Mouse (Mus musculus): ENCODE results near the gene Ism1.

The Ism1 gene

DNA sequence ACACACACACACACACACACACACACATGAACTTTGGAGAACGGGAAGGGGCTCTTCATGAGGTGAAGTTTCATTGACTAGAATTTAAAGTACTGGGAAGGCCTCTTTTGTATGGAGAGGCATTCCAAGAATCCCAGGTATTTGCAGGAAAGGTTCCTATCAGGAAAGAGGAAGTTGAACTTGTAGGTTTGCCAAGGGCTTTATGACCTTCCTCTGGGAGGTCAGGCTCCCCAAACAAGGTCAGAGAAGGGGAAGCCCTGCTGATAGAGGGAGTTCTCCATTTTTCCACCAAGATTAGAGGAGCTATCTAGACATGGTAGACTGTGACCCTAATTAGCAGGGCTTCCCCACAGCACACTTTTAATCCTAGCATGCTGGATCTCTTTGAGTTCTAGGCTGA, 39.8 kb downstream of the Ism1 start:
- no peak for DNase-seq

DNA sequence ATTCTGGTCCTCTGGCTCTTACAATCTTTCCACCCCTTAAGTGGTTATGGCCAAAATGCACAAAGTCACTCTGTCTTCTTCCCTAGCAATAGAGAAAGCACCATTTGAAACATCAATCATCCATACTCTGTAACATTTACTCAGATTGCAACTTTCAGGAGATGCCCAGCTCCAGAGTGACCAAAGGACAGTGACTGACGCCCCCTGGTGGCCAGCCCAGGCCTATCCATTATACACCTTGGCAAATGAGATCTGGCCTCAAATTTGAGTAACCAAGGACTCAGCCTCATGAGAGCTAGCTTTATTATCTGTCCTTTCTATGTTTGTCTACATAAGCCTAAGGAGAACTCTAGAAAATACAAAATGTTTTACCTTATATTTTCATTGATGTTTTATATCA, 44.7 kb downstream of the Ism1 start:
- peak; percentile 59 to 80 for DNase-seq

- DNase-seq: no peak
Measured at GRCm38 (mm10) chr2:139723304-139723703, 45.3 kb downstream of the Ism1 start.

GRCm38 (mm10) chr2:139724202-139724838, 46.3 kb downstream of the Ism1 start:
- no peak for DNase-seq

GRCm38 (mm10) chr2:139725328-139725727, 47.4 kb downstream of the Ism1 start:
- no peak for DNase-seq

GRCm38 (mm10) chr2:139728060-139728459, 50.1 kb downstream of the Ism1 start:
- no peak for DNase-seq

GRCm38 (mm10) chr2:139729377-139729776, 51.4 kb downstream of the Ism1 start:
- no peak for DNase-seq

DNA sequence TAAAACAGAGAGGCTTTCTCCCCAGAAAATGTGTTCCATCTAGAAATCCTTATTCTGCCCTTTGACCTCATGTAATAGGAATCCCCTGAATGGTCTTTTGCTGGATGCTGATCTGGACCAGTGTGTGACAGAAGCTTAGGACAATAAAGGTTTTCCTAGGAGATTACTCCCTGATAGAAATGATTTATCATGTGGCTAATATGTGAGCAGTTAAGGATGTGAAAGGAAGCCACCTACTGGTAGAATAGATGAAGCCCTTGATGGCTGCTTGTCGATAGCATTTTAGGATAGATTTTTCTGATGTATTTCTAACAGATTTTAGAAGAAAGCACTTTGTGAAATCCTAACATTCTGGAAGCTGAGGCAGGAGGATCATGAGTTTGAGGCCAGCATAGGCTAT, 64.4 kb downstream of the Ism1 start:
- no peak for DNase-seq

DNA sequence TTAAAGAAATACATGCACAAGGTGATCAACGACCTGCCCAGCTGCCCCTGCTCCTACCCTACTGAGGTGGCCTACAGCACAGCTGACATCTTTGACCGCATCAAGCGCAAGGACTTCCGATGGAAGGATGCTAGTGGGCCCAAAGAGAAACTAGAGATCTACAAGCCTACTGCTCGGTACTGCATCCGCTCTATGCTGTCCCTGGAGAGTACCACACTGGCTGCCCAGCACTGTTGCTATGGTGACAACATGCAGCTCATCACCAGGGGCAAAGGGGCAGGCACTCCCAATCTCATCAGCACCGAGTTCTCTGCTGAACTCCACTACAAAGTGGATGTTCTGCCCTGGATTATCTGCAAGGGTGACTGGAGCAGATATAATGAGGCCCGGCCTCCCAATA, 79.0 kb downstream of the Ism1 start:
- DNase-seq: no peak

DNA sequence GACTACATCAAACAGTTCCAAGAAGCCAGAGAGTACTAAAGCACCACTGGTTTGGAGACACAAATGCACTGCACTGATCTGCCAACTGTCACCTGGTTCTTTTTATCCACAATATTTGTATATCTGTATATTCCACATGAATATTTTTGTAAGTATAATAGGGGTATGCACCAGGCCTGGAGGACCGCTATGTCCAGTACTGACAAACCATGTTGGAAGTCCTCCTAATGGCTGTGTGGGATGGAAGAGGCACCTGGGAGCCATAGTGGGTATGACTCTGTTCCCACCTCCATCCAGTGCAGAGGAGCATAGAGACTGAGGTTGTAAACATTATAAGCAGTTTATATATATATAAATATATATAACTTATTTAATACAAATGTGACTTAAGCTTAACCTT, 79.5 kb downstream of the Ism1 start:
- DNase-seq: no peak

DNA sequence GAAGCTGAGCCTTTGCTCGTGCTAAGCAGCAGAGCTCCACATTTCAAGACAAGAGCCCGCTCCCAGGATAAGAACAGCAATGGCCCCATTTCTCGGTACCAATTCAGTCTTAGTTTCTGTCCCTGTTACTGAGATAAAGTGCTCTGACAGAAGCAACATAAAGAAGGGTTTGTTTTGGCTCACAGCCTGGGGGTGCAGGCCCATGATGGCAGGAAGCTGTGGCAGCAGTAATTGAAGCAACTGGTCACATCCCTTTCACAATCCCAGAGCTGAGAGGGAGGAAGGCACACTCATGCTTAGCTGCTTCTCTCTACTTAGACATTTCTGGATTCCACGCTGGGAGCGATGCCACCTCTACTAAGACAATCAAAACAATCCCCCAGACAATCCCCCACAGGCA, 86.4 kb downstream of the Ism1 start:
- no peak for DNase-seq

- DNase-seq: no peak
Measured at GRCm38 (mm10) chr2:139774949-139775570, 97.1 kb downstream of the Ism1 start.

DNA sequence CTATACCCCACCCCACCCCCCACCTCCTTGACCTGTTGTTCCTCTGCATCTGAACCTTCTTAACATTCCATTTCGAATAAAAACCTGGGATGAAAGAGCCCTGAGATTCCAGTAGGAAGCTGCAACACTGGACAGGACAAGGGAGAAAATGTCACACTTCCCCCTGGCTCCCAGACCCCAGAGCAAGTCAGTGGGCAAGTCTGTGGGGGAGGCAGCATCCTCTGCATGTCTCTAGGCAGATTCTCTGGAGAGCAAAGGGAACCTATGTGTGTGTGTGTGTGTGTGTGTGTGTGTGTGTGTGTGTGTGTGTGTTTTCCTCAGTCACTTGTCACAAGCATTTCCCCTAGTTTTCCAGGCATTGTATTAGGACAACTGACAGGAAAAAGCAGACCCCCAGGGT, 98.7 kb downstream of the Ism1 start:
- DNase-seq: no peak

- peak in 1 of 2 experiments; percentile 8 for DNase-seq
Measured at GRCm38 (mm10) chr2:139778283-139778682, 100.3 kb downstream of the Ism1 start.

- DNase-seq: no peak
Measured at GRCm38 (mm10) chr2:139783318-139783850, 105.4 kb downstream of the Ism1 start.

DNA sequence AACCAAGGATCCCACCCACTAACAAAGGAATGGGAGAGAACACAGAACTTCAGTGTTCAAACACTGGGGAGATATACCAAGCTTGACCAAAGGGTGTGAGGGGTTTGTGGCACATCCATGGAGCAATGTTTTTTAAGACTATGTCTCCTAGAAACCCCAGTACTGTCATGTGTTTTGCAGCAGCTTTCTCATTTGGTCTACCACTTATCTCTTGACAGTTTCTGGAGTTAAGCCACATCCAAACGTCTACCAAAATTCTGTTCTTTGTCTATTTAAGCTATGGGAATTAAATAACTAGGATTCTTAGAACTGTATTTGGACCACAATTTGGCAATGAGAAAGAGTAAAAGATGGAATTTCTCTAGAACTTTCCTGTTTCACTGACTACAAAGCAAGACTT, 106.5 kb downstream of the Ism1 start:
- DNase-seq: no peak

- DNase-seq: no peak
Measured at GRCm38 (mm10) chr2:139784946-139785345, 107.0 kb downstream of the Ism1 start.

DNA sequence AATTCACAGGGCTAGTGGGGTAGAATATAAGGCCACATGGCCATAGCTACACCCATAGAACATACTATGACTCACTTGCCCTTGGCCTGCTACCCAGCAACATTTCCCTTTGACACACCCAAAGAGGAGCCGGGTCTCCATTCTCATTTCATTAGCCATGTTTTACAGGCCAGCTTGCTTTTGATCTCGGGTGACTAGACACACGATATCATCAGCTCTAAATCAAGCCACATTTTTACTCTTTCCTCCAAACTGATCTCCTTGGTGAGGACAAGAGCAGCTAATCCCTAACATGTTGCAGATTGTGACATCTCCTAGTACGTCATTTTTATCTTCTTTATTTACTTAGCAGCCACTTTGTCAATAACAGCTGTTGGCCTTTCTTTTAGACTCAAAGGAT, 110.7 kb downstream of the Ism1 start:
- DNase-seq: no peak

- no peak for DNase-seq
Measured at GRCm38 (mm10) chr2:139792345-139793120, 114.6 kb downstream of the Ism1 start.

DNA sequence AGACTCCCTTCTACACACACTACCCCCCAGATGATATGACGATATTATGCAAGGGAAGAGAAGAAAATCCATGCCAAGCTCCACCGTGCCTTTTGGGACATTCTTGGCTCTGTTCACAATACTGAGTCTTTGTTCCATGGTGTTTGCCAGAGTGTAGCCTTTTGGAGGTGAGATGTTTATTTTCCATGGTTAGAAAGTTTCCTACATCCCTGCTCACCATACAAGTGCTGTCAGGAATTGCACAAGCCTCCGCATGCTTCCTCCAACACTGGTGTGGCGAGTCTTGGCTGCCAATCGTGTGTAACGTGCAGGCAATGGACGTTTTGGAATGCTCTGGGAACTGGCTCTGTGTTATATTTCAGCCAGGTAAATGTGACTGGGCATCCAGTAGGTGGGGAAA, 126.1 kb downstream of the Ism1 start:
- no peak for DNase-seq

- DNase-seq: no peak
Measured at GRCm38 (mm10) chr2:139807887-139808286, 129.9 kb downstream of the Ism1 start.

Data from cerebellum, postnatal 25 days (tissue).